Mouse (Mus musculus): ENCODE data around the gene Stk32b.

DNA sequence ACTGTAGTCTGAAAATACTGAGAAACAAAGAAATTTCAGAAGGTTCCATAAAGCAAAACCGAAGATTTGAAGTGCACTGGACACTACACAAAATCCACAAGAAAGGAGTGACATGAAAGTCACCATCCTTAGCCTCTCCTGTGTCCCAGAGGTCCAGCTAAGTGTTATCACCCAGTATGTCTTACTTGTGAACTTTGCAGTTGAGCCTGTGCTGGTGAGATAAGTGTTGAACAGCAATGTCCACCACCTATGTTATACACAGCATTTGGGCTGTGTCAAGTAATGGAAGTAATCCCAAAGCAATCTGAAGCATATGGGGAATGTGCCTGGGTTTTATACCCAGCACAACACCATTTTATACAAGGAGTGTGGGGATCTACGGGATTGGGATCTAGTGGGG lies 260.4 kb downstream of the Stk32b start:
- TF ChIP-seq CTCF (IDR thresholded peaks at IDR 0.05; ENCODE audit: borderline replicate concordance, insufficient read depth, low read length) (no peak), POLR2A (IDR thresholded peaks at IDR 0.05; ENCODE audit: low read depth, low read length) (no peak)
